Mouse (Mus musculus): Measurements from ENCODE around the gene Vwa3a.

GRCm38 (mm10) chr7:120722063-120722462 lies 17.1 kb upstream of the Vwa3a start:
- TF ChIP-seq POLR2A (IDR thresholded peaks at IDR 0.05; ENCODE audit: low read depth, low read length): no peak
- TF ChIP-seq CTCF (IDR thresholded peaks at IDR 0.05; ENCODE audit: extremely low read depth, insufficient read depth, insufficient read length, insufficient replicate concordance): no peak

Data from spleen, adult 2 months (tissue).